Mouse (Mus musculus) liver, embryonic 15.5 days (tissue): ENCODE results near the gene Tada2b. TPM values are rescaled to one million over a fixed set of nuclear protein-coding genes. Genes with fewer than 3 reads are reported as not detected.

Experiments used
- polyA plus RNA-seq: library from polyadenylated mRNA; unstranded; fragments of >200 nt; fragmentation: Nextera tagmentation; extraction: Ambion mirVana; gene quantifications from 2 replicates; pipeline ENCODE4 v1.2.1, GENCODE M21; 2015

Gene Tada2b
- polyA plus RNA-seq, 1 experiment from 2014 or later = 0.74 TPM

Other genes starting within 250 kb of the Tada2b start
- gene Sorcs2, start 86.1 kb downstream of the Tada2b start, polyA plus RNA-seq = 0.55 and 1.1 TPM in 2 replicates
- 36.9 and 37.0 TPM in 2 replicates for gene Grpel1, start 19.3 kb downstream of the Tada2b start, polyA plus RNA-seq
- gene Ccdc96, start 303 bp upstream of the Tada2b start, polyA plus RNA-seq = 0.07 and 0.09 TPM in 2 replicates
- gene Tbc1d14, start 109.0 kb upstream of the Tada2b start, polyA plus RNA-seq = 9.0 and 9.5 TPM in 2 replicates
- gene D5Ertd579e, start 211.7 kb upstream of the Tada2b start, polyA plus RNA-seq = 22.1 and 22.2 TPM in 2 replicates